Mouse (Mus musculus) hindbrain, embryonic 10.5 days (tissue): ENCODE results near the gene Wdr4. TPM values are rescaled to one million over a fixed set of nuclear protein-coding genes. Genes with fewer than 3 reads are reported as not detected.

Source experiments
- DNase-seq: peaks from one replicate; pipeline ENCODE4 v3.0.0-alpha.2; 2017; ENCODE audit warnings: low spot score
- H3K27ac ChIP-seq: fragments of 300-500 bp; sonication (generic); 2 replicates; pipeline ENCODE4 v1.5.1; 2016; ENCODE audit warnings: mild to moderate bottlenecking, moderate library complexity
- H3K27me3 ChIP-seq: fragments of 300-500 bp; sonication (generic); 2 replicates; pipeline ENCODE4 v1.6.1; 2016; ENCODE audit warnings: mild to moderate bottlenecking; ENCODE audit not compliant: poor library complexity, insufficient read depth, severe bottlenecking
- H3K36me3 ChIP-seq: fragments of 300-500 bp; sonication (generic); 2 replicates; pipeline ENCODE4 v1.6.1; 2016; ENCODE audit warnings: mild to moderate bottlenecking, moderate library complexity
- H3K4me1 ChIP-seq: fragments of 300-500 bp; sonication (generic); replicated peaks from 2 replicates; pipeline ENCODE4 v1.6.1; 2016; ENCODE audit warnings: mild to moderate bottlenecking
- H3K4me3 ChIP-seq: fragments of 300-500 bp; sonication (generic); 2 replicates; pipeline ENCODE4 v1.5.1; 2016; ENCODE audit warnings: mild to moderate bottlenecking, moderate library complexity
- H3K9me3 ChIP-seq: fragments of 300-500 bp; sonication (generic); 2 replicates; pipeline ENCODE4 v1.6.1; 2016; ENCODE audit warnings: mild to moderate bottlenecking, moderate library complexity
- WGBS: fragments of 180-500 bp; shearing (Covaris S2); methylation state at CpG from one replicate; pipeline ENCODE4 v1.1.7; 2016; 5-methylcytosine and 5-hydroxymethylcytosine counted together
- polyA plus RNA-seq: library from polyadenylated mRNA; unstranded; fragments of >200 nt; fragmentation: Nextera tagmentation; extraction: Ambion mirVana; gene quantifications from 2 replicates; pipeline ENCODE4 v1.2.1, GENCODE M21; 2016

Gene Wdr4
- polyA plus RNA-seq, 1 experiment from 2014 or later: 60.8 TPM

DNA sequence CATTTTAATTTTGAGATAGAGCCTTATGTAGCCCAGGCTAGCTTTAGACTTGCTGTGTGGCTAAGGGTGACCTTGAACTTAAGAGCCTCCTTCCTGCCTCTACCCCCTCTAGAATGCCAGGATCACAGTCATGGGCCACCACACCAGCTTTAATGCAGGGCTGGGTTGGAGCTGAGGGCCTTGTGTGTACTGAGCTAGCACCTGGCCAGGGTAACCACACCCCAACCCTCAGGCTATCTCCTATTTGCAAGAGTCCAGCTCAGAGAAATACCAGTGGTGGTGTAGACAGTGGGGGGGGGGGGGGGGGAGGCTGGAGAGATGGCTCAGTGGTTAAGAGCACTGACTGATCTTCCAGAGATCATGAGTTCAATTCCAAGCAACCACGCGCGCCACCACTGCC lies 6.0 kb upstream of the Wdr4 start:
- 98% methylated on average over 3 of the region's 3 CpGs for WGBS
- no peak overlapping the region for H3K4me3 ChIP-seq
- peaks cover 12% of the 10 kb centered on the region for H3K4me1 ChIP-seq
- no peaks in the 10 kb centered on the region for H3K27me3 ChIP-seq
- no peak for DNase-seq
- H3K27ac ChIP-seq: no peak overlapping the region
- H3K36me3 ChIP-seq: peaks cover 70% of the 10 kb centered on the region
- no peaks in the 10 kb centered on the region for H3K9me3 ChIP-seq

DNA sequence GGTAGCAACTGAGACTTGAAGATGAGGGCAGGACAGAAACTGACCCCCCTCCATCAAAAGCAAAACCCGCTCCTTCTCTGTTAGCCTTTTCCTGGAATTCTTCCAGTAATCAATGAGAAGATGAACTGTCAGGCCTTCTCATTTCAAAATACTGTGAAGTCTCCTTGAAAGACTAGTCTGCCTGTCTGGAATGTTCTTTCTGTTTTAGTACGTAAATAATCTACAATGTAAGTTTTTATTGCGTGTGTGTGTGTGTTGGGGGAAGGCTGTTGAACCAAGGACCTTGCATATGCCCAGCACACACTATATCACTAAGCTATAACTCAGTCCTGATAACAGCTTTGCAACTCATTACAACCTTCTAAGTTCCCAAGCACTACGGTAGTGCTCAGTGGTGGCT lies 5.3 kb upstream of the Wdr4 start:
- Histone ChIP-seq H3K4me1 (peaks cover 19% of the 10 kb centered on the region), H3K27ac (no peak overlapping the region), H3K36me3 (peaks cover 66% of the 10 kb centered on the region), H3K4me3 (no peak overlapping the region), H3K9me3 (no peaks in the 10 kb centered on the region), H3K27me3 (no peaks in the 10 kb centered on the region)
- WGBS: 95% methylated on average over 4 of the region's 4 CpGs
- DNase-seq: no peak

DNA sequence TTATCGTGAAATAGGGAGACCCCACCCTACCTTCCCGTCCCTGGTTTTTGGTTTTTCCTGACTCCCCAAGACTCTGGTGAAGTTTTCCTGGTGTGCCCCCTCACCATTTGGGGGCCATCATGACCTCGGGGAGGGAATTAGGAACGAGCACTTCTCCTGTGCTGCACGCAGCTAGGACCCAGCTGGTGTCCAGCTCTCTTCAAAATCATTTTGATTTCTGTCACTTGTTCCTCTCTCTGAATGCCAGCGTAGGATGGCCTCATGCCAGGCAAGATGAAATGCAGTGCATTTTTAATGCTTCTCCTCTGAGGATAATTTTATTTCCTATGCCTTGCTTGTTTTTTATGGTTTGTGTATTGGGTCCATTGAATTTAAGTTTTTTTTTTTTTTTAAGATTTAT lies 2.2 kb upstream of the Wdr4 start:
- no peaks in the 10 kb centered on the region; the same call in 1 of the 2 replicates for H3K27me3 ChIP-seq

DNA sequence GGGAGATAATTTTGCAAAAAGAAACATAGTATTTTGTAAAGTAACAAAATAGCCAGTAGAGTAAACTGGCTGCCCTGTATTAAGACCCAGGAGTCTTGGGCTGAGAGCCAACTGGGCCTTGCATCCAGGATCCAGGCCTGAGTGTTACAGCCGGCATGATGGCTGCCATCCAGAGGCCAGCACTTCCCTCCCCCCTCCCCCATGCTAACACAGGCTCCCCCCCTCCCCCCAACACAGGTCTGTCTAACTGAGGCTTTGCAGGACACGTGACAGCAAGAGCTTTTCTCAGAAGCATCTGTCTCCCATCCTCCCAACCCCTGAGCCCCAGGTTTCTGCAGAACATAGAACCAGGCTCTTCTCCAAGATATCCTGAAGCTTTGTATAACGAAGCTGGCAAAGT lies 1.1 kb upstream of the Wdr4 start:
- Histone ChIP-seq H3K4me1 (peaks cover 22% of the 10 kb centered on the region), H3K27me3 (no peaks in the 10 kb centered on the region; the same call in 1 of the 2 replicates), H3K27ac (no peak overlapping the region), H3K36me3 (peaks cover 31% of the 10 kb centered on the region), H3K4me3 (peak overlapping the region; percentile 77), H3K9me3 (no peaks in the 10 kb centered on the region)
- DNase-seq: no peak
- 21% methylated on average over 3 of the region's 3 CpGs for WGBS

More for the DNA sequence above, 2.2 kb upstream of the Wdr4 start:
- Histone ChIP-seq H3K4me1 (peaks cover 22% of the 10 kb centered on the region), H3K36me3 (peaks cover 38% of the 10 kb centered on the region), H3K27ac (no peak overlapping the region), H3K9me3 (no peaks in the 10 kb centered on the region), H3K4me3 (no peak overlapping the region)
- 88% methylated on average over 6 of the region's 6 CpGs for WGBS
- no peak for DNase-seq

DNA sequence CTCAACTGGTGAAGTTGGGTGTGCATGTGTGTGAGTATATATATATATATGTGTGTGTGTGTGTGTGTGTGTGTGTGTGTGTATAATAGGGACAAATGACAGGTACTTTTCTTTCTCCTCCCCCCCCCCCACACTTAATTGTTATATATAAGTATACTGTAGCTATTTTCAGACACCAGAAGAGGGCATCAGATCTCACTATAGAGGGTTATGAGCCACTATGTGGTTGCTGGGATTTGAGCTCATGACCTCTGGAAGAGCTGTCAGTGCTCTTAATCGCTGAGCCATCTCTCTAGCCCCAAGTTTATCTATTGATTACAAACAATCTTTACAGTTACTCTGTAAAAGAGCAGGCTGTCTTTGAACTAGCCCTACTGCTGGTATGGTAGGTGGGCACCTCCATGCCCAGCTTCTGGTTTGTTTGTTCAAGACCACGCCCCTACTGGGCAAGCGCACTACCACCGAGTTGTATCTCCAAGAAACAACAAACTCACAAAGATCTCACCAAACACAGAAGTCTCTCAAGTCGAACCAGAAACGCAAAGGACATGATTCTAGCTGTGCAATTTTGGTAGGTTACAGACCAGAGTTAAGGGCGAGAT lies 335 bp downstream of the Wdr4 start:
- DNase-seq: no peak
- 4% methylated on average over 7 of the region's 7 CpGs for WGBS
- Histone ChIP-seq H3K27ac (peak overlapping the region; percentile 87), H3K27me3 (no peaks in the 10 kb centered on the region; the same call in 1 of the 2 replicates), H3K9me3 (no peaks in the 10 kb centered on the region), H3K4me1 (peaks cover 24% of the 10 kb centered on the region), H3K4me3 (peak overlapping the region; percentile 77), H3K36me3 (peaks cover 18% of the 10 kb centered on the region)

DNA sequence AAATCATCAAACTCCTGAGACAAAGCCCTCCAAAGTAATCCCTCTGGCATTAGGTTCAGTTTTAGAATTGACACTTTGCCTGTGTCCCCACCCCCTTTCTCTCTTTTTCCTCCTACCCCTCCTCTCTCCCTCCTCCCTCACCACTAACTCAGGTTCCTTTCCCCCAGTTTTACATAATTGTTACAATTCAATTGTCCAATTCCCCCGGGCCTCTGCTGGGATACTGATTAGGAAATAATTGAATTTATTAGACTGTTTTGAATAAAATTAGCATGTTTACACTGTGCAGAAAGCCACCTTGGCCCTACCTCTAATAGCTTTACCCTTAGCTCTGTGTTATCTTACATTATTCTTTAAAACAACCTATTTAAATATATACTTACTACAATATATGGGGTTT lies 5.1 kb downstream of the Wdr4 start:
- H3K4me3 ChIP-seq: no peak overlapping the region
- 70% methylated on average over 1 of the region's 1 CpGs for WGBS
- H3K27me3 ChIP-seq: no peaks in the 10 kb centered on the region; the same call in 1 of the 2 replicates
- H3K9me3 ChIP-seq: no peaks in the 10 kb centered on the region
- H3K4me1 ChIP-seq: peaks cover 23% of the 10 kb centered on the region
- no peak for DNase-seq
- peaks cover 8% of the 10 kb centered on the region for H3K36me3 ChIP-seq
- no peak overlapping the region for H3K27ac ChIP-seq

DNA sequence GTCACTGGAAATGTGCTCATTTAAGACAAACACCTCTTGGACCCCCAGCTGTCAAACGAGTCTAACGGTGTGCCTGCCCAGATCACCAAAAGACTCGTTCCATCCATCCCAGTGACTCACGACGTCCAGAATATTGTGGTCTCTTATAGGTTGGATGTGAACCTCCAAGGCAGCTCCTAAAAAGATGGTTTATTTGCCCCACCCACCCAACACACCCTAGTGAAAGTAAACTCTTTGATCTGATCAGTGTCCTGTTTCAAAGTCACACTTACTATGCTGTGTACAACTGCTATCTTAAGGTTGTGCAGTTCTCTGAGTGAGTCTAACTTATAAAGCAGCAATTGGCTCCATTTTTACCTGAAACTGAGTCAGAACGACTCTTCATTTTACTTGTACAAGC lies 7.2 kb downstream of the Wdr4 start:
- 19% methylated on average over 6 of the region's 6 CpGs for WGBS

DNA sequence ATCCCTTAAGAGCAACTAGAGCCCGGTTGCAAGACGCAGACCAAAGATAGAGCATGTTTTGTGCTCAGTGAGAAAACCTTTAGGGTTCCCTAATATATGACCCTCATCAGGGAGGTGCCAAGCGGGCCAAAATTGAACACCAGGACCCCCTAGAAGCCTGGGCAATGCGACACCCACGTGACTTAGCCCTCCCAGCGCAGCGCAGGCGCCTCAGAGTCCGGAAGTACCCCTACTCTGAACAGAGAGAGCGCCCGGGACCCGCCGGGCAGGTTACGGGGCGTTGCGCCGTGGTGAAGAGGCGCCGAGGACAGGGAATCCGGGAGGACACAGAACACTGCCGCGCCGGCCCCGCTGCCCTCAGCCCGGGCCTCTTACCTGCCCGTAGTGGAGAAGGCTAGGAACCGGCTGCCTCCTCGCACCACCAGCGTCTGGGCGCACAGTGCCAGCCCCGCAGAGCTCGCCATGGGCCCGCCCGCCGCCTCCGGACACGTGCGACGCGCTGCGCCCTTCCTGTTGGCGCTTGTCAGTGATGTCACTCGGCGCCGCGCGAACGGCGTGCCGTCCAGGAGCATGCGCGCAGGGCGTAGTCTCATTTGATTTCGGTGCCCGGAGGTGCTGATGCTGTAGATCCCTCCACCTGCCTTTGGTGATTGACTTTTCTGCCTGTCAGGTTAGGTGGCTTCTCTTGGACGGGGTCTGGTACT lies 7.8 kb downstream of the Wdr4 start:
- Histone ChIP-seq H3K36me3 (peaks cover 35% of the 10 kb centered on the region), H3K4me1 (peaks cover 24% of the 10 kb centered on the region), H3K27me3 (no peaks in the 10 kb centered on the region), H3K27ac (peak overlapping the region; percentile 87), H3K4me3 (peak overlapping the region; percentile 69), H3K9me3 (no peaks in the 10 kb centered on the region)
- peak; percentile 91 for DNase-seq
- WGBS: under 1% methylated on average over 56 of the region's 56 CpGs

More for the DNA sequence above, 7.2 kb downstream of the Wdr4 start:
- Histone ChIP-seq H3K4me1 (peaks cover 20% of the 10 kb centered on the region), H3K4me3 (peak overlapping the region; percentile 69), H3K27ac (peak overlapping the region; percentile 87), H3K9me3 (no peaks in the 10 kb centered on the region), H3K27me3 (no peaks in the 10 kb centered on the region; the same call in 1 of the 2 replicates), H3K36me3 (peaks cover 29% of the 10 kb centered on the region)
- DNase-seq: no peak

DNA sequence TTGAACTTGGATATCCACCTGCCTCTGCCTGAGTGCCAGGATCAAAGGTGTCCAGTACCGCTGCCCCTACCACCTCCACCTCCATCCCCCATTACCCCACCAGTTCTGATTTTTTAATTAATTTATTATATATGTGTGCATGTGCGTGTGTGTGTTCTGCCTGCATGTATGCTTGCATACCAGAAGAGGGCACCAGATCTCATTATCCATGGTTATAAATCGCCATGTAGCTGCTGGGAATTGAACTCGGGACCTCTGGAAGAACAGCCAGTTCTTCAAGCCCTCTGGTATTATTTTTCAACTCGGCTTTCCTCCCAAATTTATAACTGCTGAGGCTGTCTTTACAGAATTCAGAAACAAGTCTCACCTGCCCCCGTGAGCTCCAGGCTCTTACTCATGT lies 8.8 kb downstream of the Wdr4 start:
- no peaks in the 10 kb centered on the region for H3K27me3 ChIP-seq
- WGBS: 92% methylated on average over 6 of the region's 6 CpGs
- no peaks in the 10 kb centered on the region for H3K9me3 ChIP-seq
- peaks cover 45% of the 10 kb centered on the region for H3K36me3 ChIP-seq
- DNase-seq: no peak
- H3K27ac ChIP-seq: no peak overlapping the region
- H3K4me3 ChIP-seq: peak overlapping the region; percentile 69
- H3K4me1 ChIP-seq: peaks cover 24% of the 10 kb centered on the region

DNA sequence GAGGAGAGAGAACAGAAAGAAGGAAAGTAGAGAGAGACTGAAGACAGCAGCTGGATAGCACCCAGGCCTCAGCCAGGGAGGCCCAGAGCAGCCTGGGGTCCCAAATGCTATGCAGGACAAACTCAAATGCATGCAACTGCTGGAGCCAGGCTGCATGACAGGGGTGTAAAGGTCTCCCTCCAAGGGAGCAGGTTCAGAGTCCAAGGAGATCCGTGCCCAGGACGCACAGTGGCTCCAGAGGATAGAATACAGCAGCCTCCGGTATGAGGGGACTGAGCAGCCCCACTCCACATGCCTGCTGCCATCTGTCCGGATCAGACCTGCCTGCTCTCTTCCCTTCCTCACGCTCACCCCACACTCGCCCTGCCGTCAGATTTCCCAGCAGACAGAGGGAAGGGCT lies 13.5 kb downstream of the Wdr4 start:
- peaks cover 92% of the 10 kb centered on the region for H3K36me3 ChIP-seq
- H3K9me3 ChIP-seq: no peaks in the 10 kb centered on the region
- peaks cover 22% of the 10 kb centered on the region for H3K4me1 ChIP-seq
- H3K27me3 ChIP-seq: no peaks in the 10 kb centered on the region
- WGBS: 89% methylated on average over 7 of the region's 7 CpGs
- H3K4me3 ChIP-seq: no peak overlapping the region
- DNase-seq: no peak
- H3K27ac ChIP-seq: no peak overlapping the region

DNA sequence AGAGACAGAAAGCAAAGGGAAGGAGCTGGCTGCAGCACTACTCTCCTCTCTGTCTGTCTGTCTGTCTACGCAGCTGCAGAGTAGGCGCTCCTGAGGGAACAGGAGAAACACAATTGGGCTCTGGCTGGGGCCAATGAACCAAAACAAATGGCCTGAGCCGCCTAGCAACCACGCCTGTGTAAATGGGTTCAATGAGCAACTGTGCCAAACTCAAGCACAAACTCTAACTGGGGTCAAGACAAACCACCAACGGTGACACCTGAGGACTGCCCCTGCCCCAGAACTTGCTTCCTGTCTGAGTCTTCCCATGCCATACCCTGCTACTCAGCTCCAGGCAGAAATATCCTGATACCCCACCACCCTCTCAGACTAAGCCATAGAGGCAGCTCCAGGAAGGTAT lies 14.8 kb downstream of the Wdr4 start:
- no peaks in the 10 kb centered on the region for H3K27me3 ChIP-seq
- 59% methylated on average over 5 of the region's 5 CpGs for WGBS
- H3K36me3 ChIP-seq: peaks cover 100% of the 10 kb centered on the region
- no peak for DNase-seq
- H3K4me1 ChIP-seq: peaks cover 17% of the 10 kb centered on the region
- H3K27ac ChIP-seq: no peak overlapping the region
- no peak overlapping the region for H3K4me3 ChIP-seq
- H3K9me3 ChIP-seq: no peaks in the 10 kb centered on the region

DNA sequence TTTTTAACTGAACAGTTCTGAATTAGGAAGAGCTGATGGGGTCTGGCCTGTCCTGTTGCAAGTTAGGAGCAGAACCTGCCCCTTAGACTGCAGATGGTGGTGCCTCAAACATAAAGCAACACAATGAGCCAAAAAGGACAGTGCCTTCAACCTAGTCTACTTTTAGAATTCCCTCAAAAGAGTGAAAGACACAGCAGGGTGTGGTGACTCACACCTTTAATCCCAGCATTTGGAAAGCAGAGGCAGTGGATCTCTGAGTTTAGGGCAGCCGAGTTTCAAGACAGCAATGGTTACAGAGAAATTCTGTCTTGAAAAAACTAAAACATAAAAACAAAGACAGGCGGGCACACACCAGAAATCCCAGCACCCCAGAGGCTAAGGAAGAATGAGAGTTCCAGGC lies 15.8 kb downstream of the Wdr4 start:
- Histone ChIP-seq H3K4me3 (no peak overlapping the region), H3K27ac (no peak overlapping the region), H3K9me3 (no peaks in the 10 kb centered on the region), H3K27me3 (no peaks in the 10 kb centered on the region), H3K4me1 (peaks cover 17% of the 10 kb centered on the region), H3K36me3 (peaks cover 100% of the 10 kb centered on the region)
- WGBS: 88% methylated on average over 2 of the region's 2 CpGs
- no peak for DNase-seq

DNA sequence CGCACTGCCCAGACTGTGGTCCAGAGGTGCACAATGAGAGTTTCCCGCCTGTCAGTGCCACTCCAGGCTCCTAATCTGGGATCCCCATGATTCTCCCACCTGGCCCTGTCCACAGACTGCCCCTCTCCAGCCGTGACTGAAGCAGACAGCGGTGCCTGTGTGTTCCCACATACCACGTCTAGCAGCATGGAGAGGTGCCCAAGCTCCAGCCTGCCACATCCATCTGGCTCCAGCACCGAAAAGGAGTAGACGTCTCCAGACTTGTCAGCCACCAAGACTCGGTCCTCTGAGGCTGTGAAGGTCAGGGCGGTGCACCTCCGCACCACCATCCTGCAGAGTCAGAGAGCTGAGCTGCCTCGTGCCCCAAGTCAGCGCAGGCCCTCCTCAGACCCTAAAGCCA lies 16.4 kb downstream of the Wdr4 start:
- 96% methylated on average over 12 of the region's 12 CpGs for WGBS
- H3K27me3 ChIP-seq: no peaks in the 10 kb centered on the region
- no peak overlapping the region for H3K4me3 ChIP-seq
- peaks cover 100% of the 10 kb centered on the region for H3K36me3 ChIP-seq
- no peaks in the 10 kb centered on the region for H3K9me3 ChIP-seq
- H3K27ac ChIP-seq: no peak overlapping the region
- DNase-seq: no peak
- H3K4me1 ChIP-seq: peaks cover 17% of the 10 kb centered on the region
